Comparison of ENCODE assay signal across 9 mouse cellular contexts in genomic region chr12:102730798-102731619, GRCm38 (mm10). TPM values are rescaled to one million over a fixed set of nuclear protein-coding genes. Genes with fewer than 3 reads are reported as not detected.
DNase-seq lines count a peak whose midpoint lies in the region; ATAC-seq and TF ChIP-seq lines count a peak whose summit lies in the region.
"Had no signal": no experiment of that assay in that cellular context is flagged by ENCODE, and none has a peak within 500 bp of the region (broad histone marks: within the 10 kb centered on the region; RNA-seq: fewer than 3 reads in every experiment).

No protein-coding gene starts in this region.

- TF ChIP-seq POLR2A in limb, embryonic 14.5 days (IDR thresholded peaks at IDR 0.05; ENCODE audit: borderline replicate concordance, extremely low read depth, insufficient read depth, insufficient read length) = 0 out of 2 replicates have a peak, but pooled peaks have one; percentile 2

- WGBS in forebrain, postnatal 0 days = 12% methylated on average over 16 of the region's 16 CpGs
- 14% methylated on average over 16 of the region's 16 CpGs for WGBS in limb, embryonic 14.5 days
- WGBS in stomach, postnatal 0 days = 22% methylated on average over 16 of the region's 16 CpGs

- no peaks in the 10 kb centered on the region for H3K27me3 ChIP-seq in erythroblast, embryonic 14.5 days (ENCODE audit: control insufficient read depth)
- H3K27me3 ChIP-seq in forebrain, postnatal 0 days (ENCODE audit: insufficient read depth, low read length) = no peaks in the 10 kb centered on the region
- H3K27me3 ChIP-seq in limb, embryonic 14.5 days (ENCODE audit: control insufficient read depth, insufficient read depth, low read length) = no peaks in the 10 kb centered on the region
- H3K27me3 ChIP-seq in stomach, postnatal 0 days (ENCODE audit: control insufficient read depth, insufficient read depth, low read length) = no peaks in the 10 kb centered on the region

- no peaks in the 10 kb centered on the region for H3K9me3 ChIP-seq in erythroblast, embryonic 14.5 days (ENCODE audit: control insufficient read depth, low read length)
- no peaks in the 10 kb centered on the region for H3K9me3 ChIP-seq in forebrain, postnatal 0 days (ENCODE audit: low read length)
- no peaks in the 10 kb centered on the region for H3K9me3 ChIP-seq in limb, embryonic 14.5 days (ENCODE audit: control insufficient read depth, low read length)
- H3K9me3 ChIP-seq in stomach, postnatal 0 days (ENCODE audit: control insufficient read depth, low read length) = no peaks in the 10 kb centered on the region

- peak; percentile 87 for DNase-seq in Muller cell, postnatal 12 days (ENCODE audit: inconsistent ontology term)
- peak; percentile 67 for DNase-seq in forebrain, postnatal 0 days
- peak; percentile 25 for DNase-seq in limb, embryonic 14.5 days (ENCODE audit: low spot score)
- DNase-seq in stomach, postnatal 0 days (ENCODE audit: low spot score) = peak; percentile 30
- no peak for DNase-seq in urinary bladder, adult 2 months (ENCODE audit: low spot score)
- no peak for DNase-seq in right cerebral cortex, postnatal 4 days

- no peak for TF ChIP-seq CTCF in forebrain, postnatal 0 days (IDR thresholded peaks at IDR 0.05; ENCODE audit: low read depth)
- no peak for TF ChIP-seq CTCF in stomach, postnatal 0 days (IDR thresholded peaks at IDR 0.05; ENCODE audit: low read depth)

- no peak for ATAC-seq in erythroblast, adult 5-6 weeks (replicated peaks; ENCODE audit: low FRiP score, poor library complexity, severe bottlenecking)
- peak; percentile 52; the same call in 1 of the 2 replicates for ATAC-seq in forebrain, postnatal 0 days
- ATAC-seq in limb, embryonic 14.5 days (ENCODE audit: low FRiP score, low read depth) = peak; percentile 64
- ATAC-seq in stomach, postnatal 0 days (ENCODE audit: low FRiP score, low TSS enrichment) = peak; percentile 0

- peaks cover 28% of the 10 kb centered on the region for H3K4me1 ChIP-seq in erythroblast, embryonic 14.5 days (ENCODE audit: control insufficient read depth)
- H3K4me1 ChIP-seq in forebrain, postnatal 0 days (ENCODE audit: insufficient read depth) = peaks cover 16% of the 10 kb centered on the region
- peaks cover 16% of the 10 kb centered on the region for H3K4me1 ChIP-seq in limb, embryonic 14.5 days (ENCODE audit: control insufficient read depth, insufficient read depth, low read length)
- H3K4me1 ChIP-seq in stomach, postnatal 0 days (replicated peaks; ENCODE audit: control insufficient read depth, insufficient read depth) = peaks cover 2% of the 10 kb centered on the region; the same call in 1 of the 2 replicates

- peak overlapping the region; percentile 39 for H3K4me2 ChIP-seq in forebrain, postnatal 0 days (ENCODE audit: low read depth)
- peak overlapping the region; percentile 51 for H3K4me2 ChIP-seq in limb, embryonic 14.5 days (replicated peaks; ENCODE audit: low read depth, low read length, severe bottlenecking)
- H3K4me2 ChIP-seq in stomach, postnatal 0 days (replicated peaks; ENCODE audit: low read depth) = peak overlapping the region; percentile 15; the same call in 1 of the 2 replicates

- no peaks in the 10 kb centered on the region for H3K36me3 ChIP-seq in erythroblast, embryonic 14.5 days (ENCODE audit: control insufficient read depth)
- H3K36me3 ChIP-seq in forebrain, postnatal 0 days (ENCODE audit: insufficient read depth) = no peaks in the 10 kb centered on the region
- no peaks in the 10 kb centered on the region for H3K36me3 ChIP-seq in limb, embryonic 14.5 days (ENCODE audit: control insufficient read depth, insufficient read depth, low read length)
- no peaks in the 10 kb centered on the region for H3K36me3 ChIP-seq in stomach, postnatal 0 days (ENCODE audit: control insufficient read depth, insufficient read depth, low read length)

- H3K9ac ChIP-seq in forebrain, postnatal 0 days = peak overlapping the region; percentile 33; the same call in 1 of the 2 replicates
- no peak overlapping the region for H3K9ac ChIP-seq in limb, embryonic 14.5 days (ENCODE audit: low read depth, low read length, severe bottlenecking)
- no peak overlapping the region for H3K9ac ChIP-seq in stomach, postnatal 0 days (ENCODE audit: low read length)

- H3K27ac ChIP-seq in forebrain, postnatal 0 days (ENCODE audit: low read depth, low read length) = peak overlapping the region; percentile 83
- peak overlapping the region; percentile 86 for H3K27ac ChIP-seq in limb, embryonic 14.5 days (replicated peaks; ENCODE audit: low read depth, low read length)
- H3K27ac ChIP-seq in stomach, postnatal 0 days (replicated peaks) = peak overlapping the region; percentile 84

- TF ChIP-seq EP300 in stomach, postnatal 0 days (optimal IDR thresholded peaks at IDR 0.05) = no peak

- peak overlapping the region; percentile 28 for H3K4me3 ChIP-seq in erythroblast, embryonic 14.5 days (replicated peaks)
- H3K4me3 ChIP-seq in forebrain, postnatal 0 days (ENCODE audit: low read depth, low read length) = no peak overlapping the region
- H3K4me3 ChIP-seq in limb, embryonic 14.5 days (replicated peaks; ENCODE audit: low read length) = peak overlapping the region; percentile 16; the same call in 1 of the 2 replicates
- no peak overlapping the region for H3K4me3 ChIP-seq in stomach, postnatal 0 days (ENCODE audit: low read depth, low read length)

RNA-seq across cellular contexts. Expression of gene Moap1, which starts 12.5 kb away (rescaled TPM):
- polyA plus RNA-seq in erythroblast, embryonic 14.5 days (2012) = 0.09 TPM in 1 of 2 replicates, not detected in the other
- total RNA-seq in erythroblast, adult 5-6 weeks (2015; ENCODE audit: low replicate concordance) = 0.84 and 2.1 TPM in 2 replicates
- total RNA-seq in erythroblast, adult 5-6 weeks (2017; ENCODE audit: low replicate concordance) = 2.0 and 2.2 TPM in 2 replicates
- 35.0 and 47.2 TPM in 2 replicates for total RNA-seq in forebrain, postnatal 0 days (2014; rRNA removed)
- polyA plus RNA-seq in forebrain, postnatal 0 days (2015; fragmentation: Nextera tagmentation; extraction: Ambion mirVana) = 53.4 and 61.4 TPM in 2 replicates
- polyA plus RNA-seq in limb, embryonic 14.5 days (2012; rRNA removed) = 1.9 and 2.2 TPM in 2 replicates
- polyA plus RNA-seq in limb, embryonic 14.5 days (2014; fragmentation: Nextera tagmentation; extraction: Ambion mirVana) = 17.6 and 21.9 TPM in 2 replicates
- polyA plus RNA-seq in stomach, postnatal 0 days (2015; fragmentation: Nextera tagmentation; extraction: Ambion mirVana) = 8.1 and 9.5 TPM in 2 replicates
- 4.2 and 4.6 TPM in 2 replicates for polyA plus RNA-seq in urinary bladder, adult 2 months (2012; rRNA removed)

RNA-seq across cellular contexts. Expression of gene Tmem251, which starts 12.6 kb away (rescaled TPM):
- 0.13 and 0.16 TPM in 2 replicates for polyA plus RNA-seq in erythroblast, embryonic 14.5 days (2012)
- 4.4 and 4.6 TPM in 2 replicates for total RNA-seq in erythroblast, adult 5-6 weeks (2015; ENCODE audit: low replicate concordance)
- 5.5 and 10.3 TPM in 2 replicates for total RNA-seq in erythroblast, adult 5-6 weeks (2017; ENCODE audit: low replicate concordance)
- total RNA-seq in forebrain, postnatal 0 days (2014; rRNA removed) = 5.7 and 6.0 TPM in 2 replicates
- polyA plus RNA-seq in forebrain, postnatal 0 days (2015; fragmentation: Nextera tagmentation; extraction: Ambion mirVana) = 12.9 and 13.1 TPM in 2 replicates
- polyA plus RNA-seq in limb, embryonic 14.5 days (2012; rRNA removed) = 3.4 and 3.6 TPM in 2 replicates
- 10.9 and 11.2 TPM in 2 replicates for polyA plus RNA-seq in limb, embryonic 14.5 days (2014; fragmentation: Nextera tagmentation; extraction: Ambion mirVana)
- 10.5 and 10.9 TPM in 2 replicates for polyA plus RNA-seq in stomach, postnatal 0 days (2015; fragmentation: Nextera tagmentation; extraction: Ambion mirVana)
- 3.2 and 4.0 TPM in 2 replicates for polyA plus RNA-seq in urinary bladder, adult 2 months (2012; rRNA removed)

RNA-seq across cellular contexts. Expression of gene Itpk1, which starts 26.3 kb away (rescaled TPM):
- 0.17 and 0.24 TPM in 2 replicates for polyA plus RNA-seq in erythroblast, embryonic 14.5 days (2012)
- total RNA-seq in erythroblast, adult 5-6 weeks (2015; ENCODE audit: low replicate concordance) = 1.2 and 3.3 TPM in 2 replicates
- total RNA-seq in erythroblast, adult 5-6 weeks (2017; ENCODE audit: low replicate concordance) = 5.3 TPM in 2 replicates
- total RNA-seq in forebrain, postnatal 0 days (2014; rRNA removed) = 47.5 and 66.5 TPM in 2 replicates
- polyA plus RNA-seq in forebrain, postnatal 0 days (2015; fragmentation: Nextera tagmentation; extraction: Ambion mirVana) = 47.6 and 50.8 TPM in 2 replicates
- polyA plus RNA-seq in limb, embryonic 14.5 days (2012; rRNA removed) = 10.3 and 12.3 TPM in 2 replicates
- polyA plus RNA-seq in limb, embryonic 14.5 days (2014; fragmentation: Nextera tagmentation; extraction: Ambion mirVana) = 8.3 and 9.1 TPM in 2 replicates
- 21.5 and 26.7 TPM in 2 replicates for polyA plus RNA-seq in stomach, postnatal 0 days (2015; fragmentation: Nextera tagmentation; extraction: Ambion mirVana)
- 43.6 and 57.6 TPM in 2 replicates for polyA plus RNA-seq in urinary bladder, adult 2 months (2012; rRNA removed)

RNA-seq across cellular contexts. Expression of gene Gm28051, which starts 26.6 kb away (rescaled TPM):
- polyA plus RNA-seq in erythroblast, embryonic 14.5 days (2012) = 0.55 TPM in 1 of 2 replicates, not detected in the other
- not detected in 2 replicates for total RNA-seq in erythroblast, adult 5-6 weeks (2015; ENCODE audit: low replicate concordance)
- total RNA-seq in erythroblast, adult 5-6 weeks (2017; ENCODE audit: low replicate concordance) = not detected in 2 replicates
- not detected in 2 replicates for total RNA-seq in forebrain, postnatal 0 days (2014; rRNA removed)
- polyA plus RNA-seq in forebrain, postnatal 0 days (2015; fragmentation: Nextera tagmentation; extraction: Ambion mirVana) = not detected in 2 replicates
- polyA plus RNA-seq in limb, embryonic 14.5 days (2012; rRNA removed) = not detected in 2 replicates
- not detected in 2 replicates for polyA plus RNA-seq in limb, embryonic 14.5 days (2014; fragmentation: Nextera tagmentation; extraction: Ambion mirVana)
- polyA plus RNA-seq in stomach, postnatal 0 days (2015; fragmentation: Nextera tagmentation; extraction: Ambion mirVana) = not detected in 2 replicates
- not detected in 2 replicates for polyA plus RNA-seq in urinary bladder, adult 2 months (2012; rRNA removed)
- total RNA-seq: layer of hippocampus, adult 18-20 months had no signal

RNA-seq across cellular contexts. Expression of gene Gon7, which starts 26.6 kb away (rescaled TPM):
- polyA plus RNA-seq in erythroblast, embryonic 14.5 days (2012) = 0.80 and 1.2 TPM in 2 replicates
- total RNA-seq in erythroblast, adult 5-6 weeks (2015; ENCODE audit: low replicate concordance) = 5.0 and 9.6 TPM in 2 replicates
- 2.5 and 13.1 TPM in 2 replicates for total RNA-seq in erythroblast, adult 5-6 weeks (2017; ENCODE audit: low replicate concordance)
- 27.1 and 27.7 TPM in 2 replicates for total RNA-seq in forebrain, postnatal 0 days (2014; rRNA removed)
- 36.1 and 41.7 TPM in 2 replicates for polyA plus RNA-seq in forebrain, postnatal 0 days (2015; fragmentation: Nextera tagmentation; extraction: Ambion mirVana)
- 11.0 and 16.9 TPM in 2 replicates for polyA plus RNA-seq in limb, embryonic 14.5 days (2012; rRNA removed)
- 17.7 and 21.7 TPM in 2 replicates for polyA plus RNA-seq in limb, embryonic 14.5 days (2014; fragmentation: Nextera tagmentation; extraction: Ambion mirVana)
- 13.6 and 14.7 TPM in 2 replicates for polyA plus RNA-seq in stomach, postnatal 0 days (2015; fragmentation: Nextera tagmentation; extraction: Ambion mirVana)
- 10.4 and 11.8 TPM in 2 replicates for polyA plus RNA-seq in urinary bladder, adult 2 months (2012; rRNA removed)

Comparison
In these comparisons a context has a peak if more than half of its experiments do, and no peak if none do; other contexts are left out.
1. H3K4me3 ChIP-seq: peak in erythroblast, embryonic 14.5 days (single experiment) and limb, embryonic 14.5 days (single experiment); none in forebrain, postnatal 0 days (single experiment) and stomach, postnatal 0 days (single experiment).
2. DNase-seq: peak in Muller cell, postnatal 12 days (single experiment), forebrain, postnatal 0 days (single experiment), limb, embryonic 14.5 days (single experiment) and stomach, postnatal 0 days (single experiment); none in urinary bladder, adult 2 months (single experiment) and right cerebral cortex, postnatal 4 days (single experiment).
3. Peak in every context shown above with its lines, with median percentiles within 50 percentile points of each other: H3K27ac ChIP-seq and H3K4me2 ChIP-seq.